In the genomic region with DNA sequence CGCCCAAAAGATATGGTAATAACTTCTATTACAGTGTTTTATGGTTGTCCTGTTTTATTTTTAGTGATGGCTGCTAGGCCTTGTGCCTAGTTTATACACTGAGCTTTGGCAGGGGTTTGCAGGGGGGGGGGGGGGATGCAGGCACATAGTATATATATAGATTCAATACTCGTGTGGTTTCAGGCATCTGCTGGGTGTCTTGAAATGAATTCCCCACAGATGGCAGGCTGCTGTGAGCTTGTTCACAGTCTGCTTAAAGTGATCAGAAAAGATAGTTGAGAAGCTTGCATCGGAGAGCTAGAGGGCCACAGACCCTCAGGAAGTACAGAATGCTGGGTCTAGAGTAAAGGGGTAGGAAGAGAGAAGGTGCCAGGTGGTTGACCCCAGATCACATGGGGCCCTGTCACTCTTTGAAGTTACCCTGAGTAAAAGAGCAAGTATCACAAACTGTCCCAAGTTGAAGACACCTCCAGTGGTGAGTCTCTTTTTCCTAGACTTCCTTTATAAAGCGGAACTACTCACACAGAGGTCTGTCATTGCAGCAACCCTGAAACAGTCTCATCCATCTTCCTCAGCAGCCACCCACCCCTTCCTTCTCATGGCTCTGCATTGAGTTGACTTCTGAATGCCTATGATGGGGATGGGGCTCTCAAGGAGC, we compare ENCODE assay signal across 15 mouse cellular contexts. TPM values are rescaled to one million over a fixed set of nuclear protein-coding genes. Genes with fewer than 3 reads are reported as not detected.
DNase-seq lines count a peak whose midpoint lies in the region; ATAC-seq and TF ChIP-seq lines count a peak whose summit lies in the region.
"Had no signal": no experiment of that assay in that cellular context is flagged by ENCODE, and none has a peak within 500 bp of the region (broad histone marks: within the 10 kb centered on the region; RNA-seq: fewer than 3 reads in every experiment).

No protein-coding gene starts in this region.

- no peak overlapping the region for H3K4me3 ChIP-seq in layer of hippocampus, adult 2 months
- H3K4me3 ChIP-seq: heart, adult 2 months; hindbrain, embryonic 13.5 days; myocyte had no signal

- peak overlapping the region; percentile 16 for H3K27ac ChIP-seq in layer of hippocampus, adult 2 months
- H3K27ac ChIP-seq: heart, adult 2 months; hindbrain, embryonic 13.5 days had no signal

- DNase-seq in layer of hippocampus, adult 2 months (ENCODE audit: low spot score in 2 of 2), result peak in 1 of 2 experiments; percentile 32
- no peak for DNase-seq in layer of hippocampus, postnatal 36 days
- peak; percentile 24 to 33 for DNase-seq in B cell, adult 2 months
- DNase-seq in right cerebral cortex, postnatal 25 days, result peak; percentile 54
- no peak for DNase-seq in testis, postnatal 10 days (ENCODE audit: low spot score)
- DNase-seq in gastrocnemius, postnatal 25 days, result no peak
- DNase-seq in cerebellum, postnatal 14 days, result no peak
- DNase-seq: embryo, embryonic 11 days; heart, adult 2 months; kidney, adult 9 months; retina, postnatal 1 day had no signal

- TF ChIP-seq CTCF in layer of hippocampus, adult 2 months (conservative IDR thresholded peaks at IDR 0.05), result no peak

- ATAC-seq in hematopoietic stem cell, adult 5-6 weeks (replicated peaks in 1 of 2; ENCODE audit: insufficient read depth in 1 of 2, low FRiP score in 2 of 2, low TSS enrichment in 1 of 2, low read depth in 1 of 2, poor library complexity in 2 of 2, severe bottlenecking in 2 of 2), result peak; percentile 41 to 44; a peak in 3 of 4 replicates
- ATAC-seq: lung, postnatal 0 days had no signal

RNA-seq across cellular contexts. Expression of a gene that starts 24.4 kb away (rescaled TPM):
- total RNA-seq in layer of hippocampus, adult 2 months (2021), result 1 to 10 TPM; 5.2 to 7.1 TPM
- total RNA-seq in layer of hippocampus, postnatal 36 days (2021), result 1 to 10 TPM; 3.8 to 7.5 TPM
- total RNA-seq in hematopoietic stem cell, adult 5-6 weeks (2017), result 58.2 and 81.5 TPM in 2 replicates
- total RNA-seq in gastrocnemius, postnatal 25 days (2021), result under 1 TPM; 0.26 to 0.38 TPM

RNA-seq across cellular contexts. Expression of a gene that starts 31.8 kb away (rescaled TPM):
- 100 to 1,000 TPM; 526 to 562 TPM for total RNA-seq in layer of hippocampus, adult 2 months (2021)
- 100 to 1,000 TPM; 554 to 570 TPM for total RNA-seq in layer of hippocampus, postnatal 36 days (2021)
- total RNA-seq in hematopoietic stem cell, adult 5-6 weeks (2017), result 3.6 TPM in 1 of 2 replicates, not detected in the other
- total RNA-seq in gastrocnemius, postnatal 25 days (2021), result 1 to 10 TPM; 1.2 to 3.0 TPM

RNA-seq across cellular contexts. Expression of a gene that starts 49.5 kb away (rescaled TPM):
- 100 to 1,000 TPM; 189 to 218 TPM for total RNA-seq in layer of hippocampus, adult 2 months (2021)
- 100 to 1,000 TPM; 154 to 191 TPM for total RNA-seq in layer of hippocampus, postnatal 36 days (2021)
- 33.4 and 52.8 TPM in 2 replicates for total RNA-seq in hematopoietic stem cell, adult 5-6 weeks (2017)
- 10 to 100 TPM; 32.2 to 34.8 TPM for total RNA-seq in gastrocnemius, postnatal 25 days (2021)

Comparison
In these comparisons a context has a peak if more than half of its experiments do, and no peak if none do; other contexts are left out.
1. DNase-seq: peak in B cell, adult 2 months (2 of 2) and right cerebral cortex, postnatal 25 days (single experiment); none in layer of hippocampus, postnatal 36 days (0 of 2), testis, postnatal 10 days (single experiment), gastrocnemius, postnatal 25 days (single experiment) and cerebellum, postnatal 14 days (0 of 2).
2. RNA of a gene that starts 31.8 kb away (total RNA-seq): 554 to 570 TPM in layer of hippocampus, postnatal 36 days and 526 to 562 TPM in layer of hippocampus, adult 2 months; 3.6 TPM in hematopoietic stem cell, adult 5-6 weeks and 1.2 to 3.0 TPM in gastrocnemius, postnatal 25 days; every median in the first group is over 100 times any median in the second.